Mouse (Mus musculus): ENCODE measurements around the gene Cmtm6. TPM values are rescaled to one million over a fixed set of nuclear protein-coding genes. Genes with fewer than 3 reads are reported as not detected.

Cmtm6 gene
- polyA plus RNA-seq, 1 experiment = 0.07 TPM

DNA sequence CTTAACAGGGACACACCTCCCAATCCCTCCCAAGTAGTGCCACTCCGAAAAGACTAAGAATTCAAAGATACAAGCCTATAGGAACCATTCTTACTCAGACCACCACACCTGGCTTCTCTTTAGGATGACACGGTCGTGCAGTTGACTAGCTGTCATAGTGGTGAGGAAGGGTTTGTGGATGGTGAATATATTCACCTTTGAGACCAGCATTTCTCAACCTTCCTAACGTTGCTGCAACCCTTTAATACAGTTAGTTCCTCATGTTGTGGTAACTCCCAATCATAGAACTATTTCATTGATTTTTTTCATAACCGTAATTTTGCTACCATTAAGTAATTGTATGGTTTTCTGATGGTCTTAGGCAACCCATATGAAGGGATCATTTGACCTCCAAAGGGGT is 56.2 kb downstream of the Cmtm6 start:
- TF ChIP-seq TAL1 (IDR thresholded peaks at IDR 0.05; ENCODE audit: low read length) (no peak), GATA1 (IDR thresholded peaks at IDR 0.05; ENCODE audit: low read length) (no peak)
- no peaks in the 10 kb centered on the region for H3K36me3 ChIP-seq (ENCODE audit: control insufficient read depth)
- peaks cover 17% of the 10 kb centered on the region for H3K4me1 ChIP-seq (ENCODE audit: control insufficient read depth)
- no peaks in the 10 kb centered on the region; the same call in 1 of the 2 replicates for H3K9me3 ChIP-seq (ENCODE audit: control insufficient read depth, low read length)
- peaks cover 36% of the 10 kb centered on the region for H3K27me3 ChIP-seq (ENCODE audit: control insufficient read depth)
- no peak overlapping the region for H3K4me3 ChIP-seq (replicated peaks)

DNA sequence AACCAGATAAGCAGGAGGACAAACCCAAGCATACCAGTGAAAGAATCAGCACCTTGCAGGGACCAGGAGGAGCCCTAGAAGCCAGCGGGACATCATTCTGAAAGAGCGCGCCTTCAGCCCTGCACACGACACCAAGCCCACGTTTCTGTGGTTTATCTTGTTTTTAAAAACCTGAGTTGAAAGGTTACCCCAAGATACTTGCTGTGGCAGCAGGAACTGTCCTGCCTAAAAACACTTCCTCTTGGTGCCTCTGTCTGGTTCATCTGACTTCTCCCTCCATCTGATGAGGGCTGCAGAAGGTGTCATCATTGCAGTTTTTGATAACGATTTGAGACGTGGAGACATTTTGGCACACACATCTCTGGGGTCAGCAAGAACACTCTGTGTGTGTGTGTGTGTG is 56.8 kb downstream of the Cmtm6 start:
- peaks cover 17% of the 10 kb centered on the region for H3K4me1 ChIP-seq (ENCODE audit: control insufficient read depth)
- peaks cover 30% of the 10 kb centered on the region for H3K27me3 ChIP-seq (ENCODE audit: control insufficient read depth)
- TF ChIP-seq GATA1 (IDR thresholded peaks at IDR 0.05; ENCODE audit: low read length) (no peak), TAL1 (IDR thresholded peaks at IDR 0.05; ENCODE audit: low read length) (no peak)

DNA sequence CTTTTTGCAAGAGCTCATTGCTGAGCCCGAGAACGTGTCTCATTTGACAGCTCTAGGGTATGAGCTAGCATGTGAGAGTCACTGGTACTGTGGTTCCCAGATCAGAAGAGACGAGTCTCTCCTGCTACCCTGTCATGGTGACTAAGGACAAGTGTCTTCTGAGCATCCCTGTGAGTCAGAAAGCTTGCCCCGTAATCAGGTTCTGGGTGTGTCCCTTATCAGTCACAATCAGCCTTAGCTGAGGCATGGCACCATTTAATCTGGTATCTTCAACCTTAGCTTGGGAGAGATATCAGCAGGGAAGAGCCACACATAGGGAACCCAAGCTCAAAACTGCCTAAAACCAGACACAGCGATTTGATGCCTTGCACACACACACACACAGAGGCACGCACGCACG is 57.8 kb downstream of the Cmtm6 start:
- Histone ChIP-seq H3K36me3 (ENCODE audit: control insufficient read depth) (no peaks in the 10 kb centered on the region), H3K4me3 (replicated peaks) (no peak overlapping the region), H3K27me3 (ENCODE audit: control insufficient read depth) (peaks cover 24% of the 10 kb centered on the region), H3K9me3 (ENCODE audit: control insufficient read depth, low read length) (no peaks in the 10 kb centered on the region; the same call in 1 of the 2 replicates), H3K4me1 (ENCODE audit: control insufficient read depth) (peaks cover 17% of the 10 kb centered on the region)
- no peak for TF ChIP-seq TAL1 (IDR thresholded peaks at IDR 0.05; ENCODE audit: low read length)
- no peak for TF ChIP-seq GATA1 (IDR thresholded peaks at IDR 0.05; ENCODE audit: low read length)

More for the DNA sequence above, 56.8 kb downstream of the Cmtm6 start:
- Histone ChIP-seq H3K9me3 (ENCODE audit: control insufficient read depth, low read length) (no peaks in the 10 kb centered on the region; the same call in 1 of the 2 replicates), H3K4me3 (replicated peaks) (no peak overlapping the region), H3K36me3 (ENCODE audit: control insufficient read depth) (no peaks in the 10 kb centered on the region)

DNA sequence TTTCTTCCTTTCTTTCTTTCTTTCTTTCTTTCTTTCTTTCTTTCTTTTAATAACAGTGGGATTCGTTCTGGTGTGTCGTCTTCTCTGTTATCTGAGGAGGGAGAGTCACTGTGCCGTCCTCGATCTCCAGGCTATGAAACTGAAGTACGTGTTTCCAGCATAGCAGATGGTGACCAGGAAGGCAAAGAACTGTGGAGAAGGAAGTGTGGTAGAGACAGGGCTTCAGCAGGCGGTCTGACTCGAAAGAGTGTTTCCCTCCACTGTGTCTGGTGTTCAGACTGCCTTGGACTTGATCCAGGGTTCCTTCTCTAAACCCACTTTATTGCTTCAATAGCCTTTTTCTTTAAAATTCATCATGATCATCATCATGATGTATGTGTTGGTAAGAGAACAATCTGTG is 58.6 kb downstream of the Cmtm6 start:
- Histone ChIP-seq H3K4me3 (replicated peaks) (no peak overlapping the region), H3K36me3 (ENCODE audit: control insufficient read depth) (no peaks in the 10 kb centered on the region), H3K4me1 (ENCODE audit: control insufficient read depth) (peaks cover 17% of the 10 kb centered on the region), H3K27me3 (ENCODE audit: control insufficient read depth) (peaks cover 24% of the 10 kb centered on the region), H3K9me3 (ENCODE audit: control insufficient read depth, low read length) (no peaks in the 10 kb centered on the region; the same call in 1 of the 2 replicates)
- TF ChIP-seq TAL1 (IDR thresholded peaks at IDR 0.05; ENCODE audit: low read length) (no peak), GATA1 (IDR thresholded peaks at IDR 0.05; ENCODE audit: low read length) (no peak)

DNA sequence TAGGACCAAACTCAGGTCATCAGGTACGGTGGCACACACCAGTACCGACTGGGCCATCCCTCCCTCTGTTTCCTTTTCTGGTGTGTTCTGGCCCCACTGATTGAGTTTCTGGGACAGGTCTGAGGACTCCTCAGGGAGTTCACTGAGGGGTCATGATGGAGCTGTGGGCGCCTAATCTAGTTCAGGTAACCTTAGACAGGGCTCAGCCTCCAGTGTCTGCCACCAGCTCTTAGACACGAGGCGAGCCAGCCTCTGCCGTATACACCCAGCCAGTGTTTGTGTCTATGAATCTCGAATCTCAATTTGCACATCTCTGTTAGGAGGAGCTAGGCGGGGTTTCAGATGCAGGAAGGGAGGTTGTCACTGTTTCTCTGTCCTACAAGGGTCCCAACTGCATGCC is 59.1 kb downstream of the Cmtm6 start:
- Histone ChIP-seq H3K4me3 (replicated peaks) (no peak overlapping the region), H3K27me3 (ENCODE audit: control insufficient read depth) (peaks cover 24% of the 10 kb centered on the region), H3K9me3 (ENCODE audit: control insufficient read depth, low read length) (no peaks in the 10 kb centered on the region; the same call in 1 of the 2 replicates), H3K36me3 (ENCODE audit: control insufficient read depth) (no peaks in the 10 kb centered on the region; the same call in 1 of the 2 replicates), H3K4me1 (ENCODE audit: control insufficient read depth) (peaks cover 17% of the 10 kb centered on the region)
- TF ChIP-seq GATA1 (IDR thresholded peaks at IDR 0.05; ENCODE audit: low read length) = no peak
- TF ChIP-seq TAL1 (IDR thresholded peaks at IDR 0.05; ENCODE audit: low read length) = no peak

DNA sequence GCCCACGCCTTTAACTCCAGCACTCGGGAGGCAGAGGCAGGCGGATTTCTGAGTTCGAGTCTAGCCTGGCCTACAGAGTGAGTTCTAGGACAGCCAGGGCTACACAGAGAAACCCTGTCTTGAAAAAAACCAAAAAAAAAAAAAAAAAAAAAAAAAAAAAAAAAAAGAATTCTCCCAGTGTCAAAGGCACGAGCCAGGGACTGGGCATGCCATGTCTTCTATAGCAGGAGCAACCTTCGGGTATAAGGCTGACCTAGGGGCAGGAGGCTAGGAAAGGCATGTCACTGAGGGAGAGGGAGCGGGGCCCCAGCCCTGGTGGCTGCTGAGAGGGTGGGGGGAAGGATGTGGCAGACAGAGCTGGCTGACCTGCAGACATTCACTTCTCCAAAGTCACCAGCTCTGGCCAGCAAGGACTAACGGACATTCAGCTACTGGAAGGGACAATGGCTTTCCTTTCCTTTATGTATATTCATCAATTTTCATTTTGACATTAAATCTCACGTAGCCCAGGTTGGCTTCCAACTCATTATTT is 62.9 kb downstream of the Cmtm6 start:
- no peak overlapping the region for H3K4me3 ChIP-seq (replicated peaks)
- no peak for TF ChIP-seq TAL1 (IDR thresholded peaks at IDR 0.05; ENCODE audit: low read length)
- TF ChIP-seq GATA1 (IDR thresholded peaks at IDR 0.05; ENCODE audit: low read length) = no peak
- no peaks in the 10 kb centered on the region; the same call in 1 of the 2 replicates for H3K36me3 ChIP-seq (ENCODE audit: control insufficient read depth)
- H3K9me3 ChIP-seq (ENCODE audit: control insufficient read depth, low read length) = no peaks in the 10 kb centered on the region
- peaks cover 13% of the 10 kb centered on the region for H3K27me3 ChIP-seq (ENCODE audit: control insufficient read depth)
- H3K4me1 ChIP-seq (ENCODE audit: control insufficient read depth) = peaks cover 3% of the 10 kb centered on the region

DNA sequence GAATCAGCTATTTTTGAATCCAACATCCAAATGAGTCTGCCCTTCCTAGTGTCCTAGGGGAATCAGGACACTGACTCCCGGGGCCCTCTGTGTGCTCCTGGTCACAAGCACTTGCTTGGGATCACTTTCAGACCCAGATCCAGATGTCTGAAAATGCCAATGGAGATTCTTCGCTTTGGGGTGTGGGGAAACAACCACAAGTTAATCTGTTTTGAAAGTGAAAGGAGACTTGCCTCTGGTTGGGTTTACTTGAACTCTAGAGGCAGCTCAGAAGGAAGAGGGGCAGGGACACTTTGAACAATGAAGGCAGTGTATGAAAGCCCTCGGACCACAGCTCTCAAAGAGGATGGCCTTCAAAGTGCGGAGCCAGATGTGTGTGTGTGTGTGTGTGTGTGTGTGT is 63.6 kb downstream of the Cmtm6 start:
- TF ChIP-seq TAL1 (IDR thresholded peaks at IDR 0.05; ENCODE audit: low read length) (no peak), GATA1 (IDR thresholded peaks at IDR 0.05; ENCODE audit: low read length) (no peak)
- Histone ChIP-seq H3K9me3 (ENCODE audit: control insufficient read depth, low read length) (no peaks in the 10 kb centered on the region), H3K27me3 (ENCODE audit: control insufficient read depth) (peaks cover 13% of the 10 kb centered on the region), H3K36me3 (ENCODE audit: control insufficient read depth) (no peaks in the 10 kb centered on the region; the same call in 1 of the 2 replicates), H3K4me1 (ENCODE audit: control insufficient read depth) (no peaks in the 10 kb centered on the region), H3K4me3 (replicated peaks) (no peak overlapping the region)

DNA sequence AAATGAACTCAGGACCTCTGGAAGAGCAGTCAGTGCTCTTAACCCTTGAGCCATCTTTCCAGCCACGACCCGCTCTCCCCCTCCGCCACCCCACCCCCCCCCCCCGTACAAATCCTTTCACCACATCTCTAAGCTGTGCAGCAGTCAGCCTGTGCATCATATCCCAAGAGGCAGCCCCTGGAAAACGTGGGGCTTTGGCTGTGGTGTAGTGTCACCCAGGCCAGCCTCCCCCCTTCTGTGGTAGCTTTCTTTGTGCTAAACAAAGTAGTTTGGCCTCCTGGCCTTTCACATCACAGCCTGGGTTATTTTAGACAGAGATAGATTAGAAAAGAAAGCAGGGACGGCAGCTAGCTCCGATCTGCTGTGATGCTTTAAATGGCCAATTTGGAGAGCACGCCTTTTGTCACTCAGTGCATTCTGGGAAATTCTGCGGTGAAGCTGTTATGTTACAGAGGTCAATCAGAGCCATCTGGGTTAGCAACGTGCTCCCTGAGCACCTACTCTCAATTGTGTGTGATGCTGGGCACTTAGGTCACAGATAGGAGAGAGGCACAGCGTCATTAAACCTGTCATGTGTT is 65.6 kb downstream of the Cmtm6 start:
- Histone ChIP-seq H3K36me3 (ENCODE audit: control insufficient read depth) (no peaks in the 10 kb centered on the region; the same call in 1 of the 2 replicates), H3K4me1 (ENCODE audit: control insufficient read depth) (no peaks in the 10 kb centered on the region), H3K27me3 (ENCODE audit: control insufficient read depth) (no peaks in the 10 kb centered on the region), H3K9me3 (ENCODE audit: control insufficient read depth, low read length) (no peaks in the 10 kb centered on the region), H3K4me3 (replicated peaks) (no peak overlapping the region)
- TF ChIP-seq GATA1 (IDR thresholded peaks at IDR 0.05; ENCODE audit: low read length) (no peak), TAL1 (IDR thresholded peaks at IDR 0.05; ENCODE audit: low read length) (no peak)

DNA sequence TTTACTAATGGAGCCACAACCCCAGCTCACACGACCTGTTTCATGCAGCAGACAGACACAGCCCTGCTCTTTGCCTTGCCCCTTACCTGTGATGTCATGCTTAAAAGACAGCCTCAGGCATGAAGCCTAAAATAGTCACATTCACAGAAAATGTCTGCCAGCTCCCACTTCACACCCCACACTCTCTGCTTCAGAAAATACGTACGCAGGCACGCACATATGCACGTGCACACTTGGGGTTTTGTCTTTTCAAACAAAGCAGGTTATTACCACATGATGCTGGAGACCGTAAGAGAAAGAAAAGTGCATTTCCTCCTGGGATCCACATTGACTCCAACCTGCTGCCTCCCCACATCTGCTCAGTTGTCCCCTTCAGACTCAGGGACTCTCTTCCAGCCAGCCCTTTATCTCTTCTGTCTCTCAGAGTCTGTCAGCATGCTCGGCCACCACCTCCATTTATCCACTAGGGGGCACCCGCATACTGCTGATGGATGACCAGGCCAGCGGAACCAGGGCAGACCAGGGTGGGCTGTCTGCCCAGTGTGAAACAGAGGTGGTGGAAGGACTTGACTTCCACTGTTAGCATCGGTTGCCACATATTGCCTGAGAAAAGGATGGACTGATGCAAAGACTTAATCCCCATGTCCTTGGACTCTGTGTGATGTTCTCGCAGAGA is 66.6 kb downstream of the Cmtm6 start:
- Histone ChIP-seq H3K9me3 (ENCODE audit: control insufficient read depth, low read length) (no peaks in the 10 kb centered on the region), H3K4me1 (ENCODE audit: control insufficient read depth) (no peaks in the 10 kb centered on the region), H3K4me3 (replicated peaks) (no peak overlapping the region), H3K36me3 (ENCODE audit: control insufficient read depth) (no peaks in the 10 kb centered on the region; the same call in 1 of the 2 replicates), H3K27me3 (ENCODE audit: control insufficient read depth) (no peaks in the 10 kb centered on the region)
- TF ChIP-seq TAL1 (IDR thresholded peaks at IDR 0.05; ENCODE audit: low read length) = no peak
- TF ChIP-seq GATA1 (IDR thresholded peaks at IDR 0.05; ENCODE audit: low read length) = no peak

Data from erythroblast, embryonic 14.5 days (primary cell).